Mouse (Mus musculus): ENCODE results near the gene B4gat1. TPM values are rescaled to one million over a fixed set of nuclear protein-coding genes. Genes with fewer than 3 reads are reported as not detected.
A peak's percentile ranks its signal among the peaks of the same experiment; 100 is the strongest.

The B4gat1 gene
- polyA plus RNA-seq, 1 experiment = 9.7 TPM

DNA sequence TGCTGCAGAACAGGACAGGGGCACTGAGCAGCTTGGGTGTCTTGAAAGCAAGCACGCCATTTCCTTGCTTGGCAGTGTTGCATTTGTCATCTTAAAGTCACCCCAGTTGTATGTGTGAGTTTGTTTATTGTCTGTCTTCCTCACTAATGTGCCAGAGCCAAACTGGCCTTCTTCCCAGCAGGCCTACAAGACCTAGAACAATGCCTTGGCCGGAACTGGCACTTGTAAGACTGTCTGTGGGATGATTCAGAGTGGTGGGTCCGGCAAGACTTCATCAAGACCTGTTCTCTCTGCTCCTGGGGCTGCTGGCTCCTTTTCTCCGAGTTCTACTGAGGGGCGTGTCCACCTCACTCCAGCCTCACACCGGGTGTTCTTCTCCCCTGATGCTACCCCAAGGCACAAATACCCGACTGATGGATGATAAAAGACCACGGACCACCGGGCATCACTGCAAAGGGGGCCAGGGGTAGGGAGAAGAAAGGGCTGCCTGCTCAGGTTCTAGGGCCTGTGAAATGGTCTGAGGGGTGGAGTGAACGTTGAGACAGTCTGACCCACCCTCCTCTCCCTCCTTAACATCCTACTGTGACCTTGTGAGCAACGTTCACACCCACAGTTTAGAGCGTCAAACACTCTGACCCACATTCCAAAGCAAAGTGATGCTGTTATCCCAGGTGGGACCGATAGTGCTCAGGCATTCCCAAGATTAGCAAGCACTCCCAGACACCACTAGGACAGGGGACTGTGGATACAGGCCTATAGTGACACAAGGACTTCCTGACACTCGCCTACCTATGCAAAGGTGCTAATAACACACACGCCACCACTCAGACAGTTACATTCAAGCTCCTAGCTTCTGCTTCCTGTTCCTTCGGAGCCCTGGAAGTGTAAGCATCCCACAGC lies 19.5 kb downstream of the B4gat1 start:
- Histone ChIP-seq H3K4me1 (ENCODE audit: control insufficient read depth, insufficient read depth, insufficient read length) (peaks cover 2% of the 10 kb centered on the region; the same call in 1 of the 2 replicates), H3K27me3 (ENCODE audit: control insufficient read depth, insufficient read depth, low read length) (no peaks in the 10 kb centered on the region), H3K36me3 (ENCODE audit: control insufficient read depth, insufficient read depth, low read length) (no peaks in the 10 kb centered on the region), H3K27ac (ENCODE audit: insufficient read depth, low read length) (no peak overlapping the region), H3K4me3 (ENCODE audit: extremely low read depth, insufficient read depth, insufficient read length) (no peak overlapping the region)
- TF ChIP-seq POLR2A (IDR thresholded peaks at IDR 0.05; ENCODE audit: low read depth, low read length) (no peak), CTCF (IDR thresholded peaks at IDR 0.05; ENCODE audit: extremely low read depth, insufficient read depth, insufficient read length, insufficient replicate concordance) (no peak)
- WGBS = 69% methylated on average over 16 of the region's 16 CpGs
- no peak for DNase-seq (ENCODE audit: low read depth in 1 of 2, low spot score in 2 of 2)

DNA sequence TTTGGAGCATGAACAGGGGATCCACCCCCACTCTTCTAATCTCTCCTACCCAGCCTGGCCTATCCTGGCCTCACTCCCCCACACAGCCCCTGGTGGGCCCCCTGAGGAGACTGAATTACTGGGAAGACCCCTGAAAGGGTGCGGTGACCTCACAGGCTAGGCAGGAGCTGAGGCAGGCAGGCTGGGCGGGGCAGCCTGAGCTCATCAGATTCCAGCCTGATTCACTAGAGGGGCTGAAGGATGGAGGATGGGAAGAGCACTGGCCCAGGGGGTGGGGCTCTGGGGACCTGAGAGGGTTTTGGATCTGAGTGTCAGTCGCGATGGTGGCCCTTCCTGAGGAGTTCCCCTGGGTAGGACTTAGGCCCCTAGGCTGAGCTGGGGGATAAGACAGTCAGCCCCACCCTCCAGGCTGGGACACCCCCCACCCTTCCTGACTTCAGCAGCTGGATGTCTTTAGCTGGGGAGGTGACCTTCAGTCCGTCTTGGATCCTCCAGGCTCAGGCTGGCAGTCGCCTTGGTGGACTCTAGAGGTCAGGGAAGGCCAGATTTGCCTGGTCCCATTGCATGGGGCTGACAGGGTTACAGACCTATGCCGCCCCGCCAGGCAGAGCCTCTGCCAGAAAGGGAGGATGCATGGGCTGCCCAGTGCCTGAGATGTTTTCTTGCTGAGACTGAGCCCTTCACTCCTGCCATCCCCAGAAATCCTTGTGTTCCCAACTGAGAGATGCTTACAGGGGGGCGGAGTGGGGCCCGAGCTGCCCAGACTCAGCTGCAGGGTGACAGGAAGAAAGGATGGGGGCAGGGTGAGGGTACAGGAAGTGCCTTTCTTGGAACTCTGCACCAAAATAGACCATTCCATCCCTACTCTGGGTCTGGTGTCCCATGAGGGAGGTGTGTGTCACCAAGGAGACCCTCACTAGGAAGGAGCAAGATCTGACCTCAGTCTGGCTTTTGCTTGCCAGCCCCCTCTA lies 20.5 kb downstream of the B4gat1 start:
- peaks cover 2% of the 10 kb centered on the region; the same call in 1 of the 2 replicates for H3K4me1 ChIP-seq (ENCODE audit: control insufficient read depth, insufficient read depth, insufficient read length)
- no peak overlapping the region for H3K4me3 ChIP-seq (ENCODE audit: extremely low read depth, insufficient read depth, insufficient read length)
- no peaks in the 10 kb centered on the region for H3K27me3 ChIP-seq (ENCODE audit: control insufficient read depth, insufficient read depth, low read length)
- 0 out of 2 replicates have a peak overlapping the region, but pooled peaks have one; percentile 32 for H3K27ac ChIP-seq (ENCODE audit: insufficient read depth, low read length)
- H3K36me3 ChIP-seq (ENCODE audit: control insufficient read depth, insufficient read depth, low read length) = no peaks in the 10 kb centered on the region
- 44% methylated on average over 10 of the region's 10 CpGs for WGBS
- TF ChIP-seq POLR2A (IDR thresholded peaks at IDR 0.05; ENCODE audit: low read depth, low read length) (no peak), CTCF (IDR thresholded peaks at IDR 0.05; ENCODE audit: extremely low read depth, insufficient read depth, insufficient read length, insufficient replicate concordance) (no peak)
- DNase-seq (ENCODE audit: low read depth in 1 of 2, low spot score in 2 of 2) = no peak

DNA sequence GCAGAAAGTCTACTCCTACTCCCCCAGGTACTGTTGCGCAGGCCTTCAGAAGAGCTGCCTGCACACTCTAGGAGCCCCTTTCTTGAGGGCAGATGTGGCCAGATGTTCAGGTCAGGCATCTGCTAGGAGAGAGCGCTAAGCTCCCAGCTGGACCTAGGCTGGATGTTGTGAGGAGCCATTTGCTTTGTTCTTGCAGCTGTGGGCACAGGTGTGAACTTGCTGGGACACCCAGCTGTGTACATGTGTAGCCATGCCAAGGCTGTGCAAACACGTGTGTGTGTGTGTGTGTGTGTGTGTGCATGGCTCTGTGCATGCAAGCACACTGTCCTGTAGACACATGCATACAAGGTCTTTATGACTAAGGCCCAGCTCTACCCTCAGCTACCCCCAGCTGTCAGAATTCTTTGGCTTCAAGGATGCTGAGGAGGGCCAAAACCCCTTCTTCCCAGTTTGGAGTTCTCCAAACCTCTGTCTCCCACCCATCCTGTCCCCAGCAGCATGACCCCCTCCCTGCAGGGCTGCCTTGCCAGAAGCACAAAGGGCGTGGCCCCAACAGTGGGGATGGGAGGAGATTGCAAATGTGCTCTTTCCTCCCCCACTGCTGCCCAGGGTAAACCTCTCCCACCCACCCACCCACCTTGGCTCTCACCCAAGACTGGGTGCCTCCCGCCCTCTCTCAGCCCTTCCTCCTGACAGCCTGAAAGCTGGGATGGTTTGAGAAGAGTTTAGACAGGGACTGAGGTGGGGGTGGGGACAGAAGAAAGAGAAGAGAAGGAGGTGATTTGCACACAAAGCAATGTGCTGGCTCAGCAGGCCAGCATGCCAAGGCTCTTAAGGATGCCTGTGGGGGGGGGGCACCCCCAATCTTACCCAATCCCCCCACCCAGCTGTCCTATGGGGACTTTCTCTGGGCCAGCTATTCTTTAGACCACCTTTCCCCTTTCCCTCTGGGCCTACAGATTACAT lies 22.0 kb downstream of the B4gat1 start:
- no peak for DNase-seq (ENCODE audit: low read depth in 1 of 2, low spot score in 2 of 2)

DNA sequence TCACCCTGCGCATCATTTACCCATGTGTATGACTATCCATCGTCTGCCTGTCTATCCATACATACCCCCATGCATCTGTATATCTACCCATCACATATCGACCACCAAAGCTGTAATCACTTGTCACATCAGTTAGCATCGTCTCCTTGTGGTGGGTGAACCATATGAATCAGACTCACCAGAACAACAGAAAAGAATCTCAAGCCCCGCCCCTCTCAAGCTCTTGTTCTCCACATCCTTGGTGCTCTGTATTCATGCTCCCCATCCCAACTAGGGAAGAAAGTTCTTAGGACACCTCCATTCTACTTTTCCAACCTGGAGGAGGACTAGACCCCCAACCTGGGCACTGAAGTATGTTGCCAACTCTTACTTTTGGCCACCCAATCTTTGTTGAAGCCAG lies 23.4 kb downstream of the B4gat1 start:
- H3K4me1 ChIP-seq (ENCODE audit: control insufficient read depth, insufficient read depth, insufficient read length) = peaks cover 2% of the 10 kb centered on the region; the same call in 1 of the 2 replicates
- WGBS = 76% methylated on average over 5 of the region's 5 CpGs
- H3K36me3 ChIP-seq (ENCODE audit: control insufficient read depth, insufficient read depth, low read length) = no peaks in the 10 kb centered on the region
- H3K27ac ChIP-seq (ENCODE audit: insufficient read depth, low read length) = no peak overlapping the region
- no peak for DNase-seq (ENCODE audit: low read depth in 1 of 2, low spot score in 2 of 2)
- H3K27me3 ChIP-seq (ENCODE audit: control insufficient read depth, insufficient read depth, low read length) = peaks cover under 1% of the 10 kb centered on the region; the same call in 1 of the 2 replicates
- TF ChIP-seq POLR2A (IDR thresholded peaks at IDR 0.05; ENCODE audit: low read depth, low read length) = no peak
- TF ChIP-seq CTCF (IDR thresholded peaks at IDR 0.05; ENCODE audit: extremely low read depth, insufficient read depth, insufficient read length, insufficient replicate concordance) = no peak
- H3K4me3 ChIP-seq (ENCODE audit: extremely low read depth, insufficient read depth, insufficient read length) = no peak overlapping the region

More for the DNA sequence above, 22.0 kb downstream of the B4gat1 start:
- Histone ChIP-seq H3K36me3 (ENCODE audit: control insufficient read depth, insufficient read depth, low read length) (no peaks in the 10 kb centered on the region), H3K27ac (ENCODE audit: insufficient read depth, low read length) (no peak overlapping the region), H3K27me3 (ENCODE audit: control insufficient read depth, insufficient read depth, low read length) (no peaks in the 10 kb centered on the region), H3K4me3 (ENCODE audit: extremely low read depth, insufficient read depth, insufficient read length) (no peak overlapping the region), H3K4me1 (ENCODE audit: control insufficient read depth, insufficient read depth, insufficient read length) (peaks cover 2% of the 10 kb centered on the region; the same call in 1 of the 2 replicates)
- TF ChIP-seq POLR2A (IDR thresholded peaks at IDR 0.05; ENCODE audit: low read depth, low read length) (no peak), CTCF (IDR thresholded peaks at IDR 0.05; ENCODE audit: extremely low read depth, insufficient read depth, insufficient read length, insufficient replicate concordance) (no peak)
- 77% methylated on average over 5 of the region's 5 CpGs for WGBS

DNA sequence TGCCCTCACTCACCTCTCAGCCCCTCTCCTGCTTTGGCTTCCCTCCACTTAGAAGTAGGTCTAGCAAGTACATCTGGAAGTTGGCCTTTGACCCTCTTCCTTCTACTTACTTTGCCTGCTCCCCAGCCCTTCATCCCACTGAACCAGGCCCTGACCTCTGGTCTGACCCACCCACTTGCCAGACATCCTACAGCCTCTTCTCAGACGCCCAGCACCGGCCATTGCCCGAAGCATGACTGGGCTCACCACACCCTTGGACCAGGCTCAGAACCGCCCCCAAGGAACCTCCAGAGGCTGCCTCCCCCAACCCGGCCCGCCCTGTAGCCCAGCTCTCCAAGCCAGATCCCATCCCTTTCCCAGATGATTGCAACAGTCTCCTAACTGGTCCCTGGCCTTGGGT lies 23.8 kb downstream of the B4gat1 start:
- 86% methylated on average over 6 of the region's 6 CpGs for WGBS
- Histone ChIP-seq H3K4me1 (ENCODE audit: control insufficient read depth, insufficient read depth, insufficient read length) (peaks cover 2% of the 10 kb centered on the region; the same call in 1 of the 2 replicates), H3K36me3 (ENCODE audit: control insufficient read depth, insufficient read depth, low read length) (no peaks in the 10 kb centered on the region), H3K27ac (ENCODE audit: insufficient read depth, low read length) (no peak overlapping the region), H3K27me3 (ENCODE audit: control insufficient read depth, insufficient read depth, low read length) (peaks cover 2% of the 10 kb centered on the region; the same call in 1 of the 2 replicates), H3K4me3 (ENCODE audit: extremely low read depth, insufficient read depth, insufficient read length) (no peak overlapping the region)
- TF ChIP-seq CTCF (IDR thresholded peaks at IDR 0.05; ENCODE audit: extremely low read depth, insufficient read depth, insufficient read length, insufficient replicate concordance) = no peak
- no peak for TF ChIP-seq POLR2A (IDR thresholded peaks at IDR 0.05; ENCODE audit: low read depth, low read length)
- DNase-seq (ENCODE audit: low read depth in 1 of 2, low spot score in 2 of 2) = no peak
